Mouse (Mus musculus) MEL (cell line): ENCODE measurements around the gene Wars2.

Experiments used
- BHLHE40 ChIP-seq: IDR thresholded peaks from 2 replicates; pipeline ENCODE4 v1.6.1; 2012; ENCODE audit warnings: low read depth, mild to moderate bottlenecking, inconsistent platforms, low read length, improper control_type of control experiment, borderline replicate concordance
- CTCF ChIP-seq, 3 experiments: IDR thresholded peaks in 2 of 3; conservative IDR thresholded peaks in 1 of 3; 2 replicates each; pipeline ENCODE4 v1.5.1; 2011 to 2012; ENCODE audit warnings: low read length in 3 of 3, low read depth in 2 of 3, mild to moderate bottlenecking in 2 of 3, improper control_type of control experiment in 1 of 3, inconsistent platforms in 1 of 3, mixed read lengths in 1 of 3, moderate library complexity in 1 of 3; ENCODE audit not compliant: control insufficient read depth in 1 of 3, insufficient read depth in 1 of 3, poor library complexity in 1 of 3, severe bottlenecking in 1 of 3
- ELF1 ChIP-seq: IDR thresholded peaks from 2 replicates; pipeline ENCODE4 v1.6.1; 2014; ENCODE audit warnings: low read depth, mild to moderate bottlenecking, inconsistent platforms, low read length, improper control_type of control experiment, moderate library complexity
- EP300 ChIP-seq, 2 experiments: IDR thresholded peaks; 2 replicates each; pipeline ENCODE4 v1.6.1; 2011; ENCODE audit warnings: improper control_type of control experiment in 2 of 2, low read length in 2 of 2, low read depth in 1 of 2, mild to moderate bottlenecking in 1 of 2
- MAX ChIP-seq: IDR thresholded peaks from 2 replicates; pipeline ENCODE4 v1.6.1; 2011; ENCODE audit warnings: low read length, improper control_type of control experiment
- POLR2A ChIP-seq, 2 experiments: IDR thresholded peaks; 2 replicates each; pipeline ENCODE4 v1.6.1; 2011 to 2012; ENCODE audit warnings: low read length in 2 of 2, mild to moderate bottlenecking in 2 of 2, control low read depth in 1 of 2, improper control_type of control experiment in 1 of 2, low read depth in 1 of 2, moderate library complexity in 1 of 2; ENCODE audit not compliant: control insufficient read depth in 1 of 2, insufficient read depth in 1 of 2, poor library complexity in 1 of 2
- POLR2AphosphoS5 ChIP-seq: IDR thresholded peaks from 2 replicates; pipeline ENCODE4 v1.6.1; 2012; ENCODE audit warnings: low read depth, borderline replicate concordance, mild to moderate bottlenecking, inconsistent platforms, low read length, moderate library complexity, mixed read lengths
- SIN3A ChIP-seq: IDR thresholded peaks from 2 replicates; pipeline ENCODE4 v1.6.1; 2012; ENCODE audit warnings: low read length, improper control_type of control experiment, inconsistent platforms
- SMC3 ChIP-seq: IDR thresholded peaks from 2 replicates; pipeline ENCODE4 v1.6.1; 2011; ENCODE audit warnings: low read depth, low read length, improper control_type of control experiment
- TBP ChIP-seq: IDR thresholded peaks from 2 replicates; pipeline ENCODE4 v1.8.0; 2011; ENCODE audit warnings: low read depth, low read length, improper control_type of control experiment

GRCm38 (mm10) chr3:99253497-99254451 is 112.9 kb downstream of the Wars2 start:
- 0 out of 2 replicates have a peak, but pooled peaks have one; percentile 33 for TF ChIP-seq TBP
- TF ChIP-seq EP300 (IDR thresholded peaks at IDR 0.05; ENCODE audit: low read depth in 1 of 2, low read length in 2 of 2), result no peak
- 0 out of 6 replicates have a peak, but pooled peaks of 1 of the 3 experiments have one; percentile 2 for TF ChIP-seq CTCF (IDR thresholded peaks at IDR 0.05 in 2 of 3, conservative IDR thresholded peaks at IDR 0.05 in 1 of 3; ENCODE audit: control insufficient read depth in 1 of 3, insufficient read depth in 1 of 3, low read depth in 2 of 3, low read length in 3 of 3, poor library complexity in 1 of 3, severe bottlenecking in 1 of 3)
- TF ChIP-seq POLR2AphosphoS5, result no peak
- TF ChIP-seq BHLHE40, result no peak
- no peak for TF ChIP-seq ELF1
- peak; percentile 80 for TF ChIP-seq MAX
- no peak for TF ChIP-seq SMC3
- peak; percentile 31 to 77; a peak in 3 of 4 replicates for TF ChIP-seq POLR2A (IDR thresholded peaks at IDR 0.05; ENCODE audit: control insufficient read depth in 1 of 2, insufficient read depth in 1 of 2, low read depth in 1 of 2, low read length in 2 of 2, poor library complexity in 1 of 2)
- TF ChIP-seq SIN3A, result peak; percentile 48
